Mouse (Mus musculus) urinary bladder, postnatal 25 days (tissue): ENCODE results near the gene Rspo1.
A peak's percentile ranks its signal among the peaks of the same experiment; 100 is the strongest.
"Not testable (repeated sequence)": the region's sequence is repeated elsewhere in the genome, so short reads cannot be mapped to it uniquely, and the experiment has no call there.

Experiments
- DNase-seq: peaks from one replicate; pipeline ENCODE4 v3.0.0; 2022; ENCODE audit warnings: low spot score

The Rspo1 gene

GRCm38 (mm10) chr4:124985671-124986602 lies at the start of gene Rspo1:
Gene Rspo1 (plus strand): TSS chr4:124986430.
- DNase-seq: peak; percentile 11

GRCm38 (mm10) chr4:124936613-124937471 lies 49.4 kb upstream of the Rspo1 start, which contains the start of gene 9930104L06Rik:
Gene 9930104L06Rik (plus strand): TSS chr4:124937048.
- peak; percentile 83 for DNase-seq

GRCm38 (mm10) chr4:124939211-124939610 lies 47.0 kb upstream of the Rspo1 start, which contains the start of gene Cdca8:
Gene Cdca8 (minus strand): TSS chr4:124939311.
- DNase-seq: not testable (repeated sequence)

GRCm38 (mm10) chr4:124943022-124943421 lies 43.2 kb upstream of the Rspo1 start:
- peak; percentile 81 for DNase-seq

DNA sequence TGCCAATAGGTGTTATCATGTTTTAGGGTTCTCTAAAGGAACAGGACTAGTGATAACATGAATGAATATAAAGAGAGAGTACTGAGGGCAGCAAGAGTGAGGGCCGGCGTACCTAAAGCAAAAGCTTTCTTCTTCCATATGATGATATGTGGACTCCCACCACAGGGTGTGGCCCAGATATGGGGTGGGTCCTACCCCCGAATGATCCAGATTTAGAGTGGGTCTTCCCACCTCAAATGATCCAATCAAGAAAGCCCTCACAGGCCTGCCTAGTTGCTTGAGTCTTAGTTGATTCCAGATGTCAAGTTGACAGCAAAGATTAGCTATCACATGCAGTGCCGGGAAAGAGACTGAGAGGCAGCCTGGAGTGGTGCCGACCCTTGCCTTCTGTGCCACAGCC lies 42.4 kb upstream of the Rspo1 start:
- no peak for DNase-seq

- no peak for DNase-seq
Measured at GRCm38 (mm10) chr4:124944961-124945360, 41.3 kb upstream of the Rspo1 start.

DNA sequence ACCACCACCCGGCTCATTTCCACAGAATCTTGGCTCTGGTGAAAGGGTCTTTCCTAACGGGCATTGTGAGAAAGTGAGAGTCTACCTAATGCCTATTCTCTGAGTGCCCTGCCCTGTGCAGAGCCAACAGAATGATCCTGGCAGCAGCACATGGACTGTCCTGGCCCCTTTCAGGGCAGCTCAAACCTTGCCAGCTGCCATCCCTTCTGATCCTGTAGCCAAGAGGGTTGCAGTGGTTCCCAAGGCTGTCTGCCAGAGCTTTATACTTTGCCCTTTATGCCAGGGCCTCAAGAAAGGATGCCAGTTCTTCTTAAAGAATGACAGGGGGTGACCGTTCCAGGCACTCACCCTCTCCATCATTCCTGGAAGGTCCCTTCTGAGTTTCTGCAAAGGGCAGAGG lies 36.7 kb upstream of the Rspo1 start:
- no peak for DNase-seq

DNA sequence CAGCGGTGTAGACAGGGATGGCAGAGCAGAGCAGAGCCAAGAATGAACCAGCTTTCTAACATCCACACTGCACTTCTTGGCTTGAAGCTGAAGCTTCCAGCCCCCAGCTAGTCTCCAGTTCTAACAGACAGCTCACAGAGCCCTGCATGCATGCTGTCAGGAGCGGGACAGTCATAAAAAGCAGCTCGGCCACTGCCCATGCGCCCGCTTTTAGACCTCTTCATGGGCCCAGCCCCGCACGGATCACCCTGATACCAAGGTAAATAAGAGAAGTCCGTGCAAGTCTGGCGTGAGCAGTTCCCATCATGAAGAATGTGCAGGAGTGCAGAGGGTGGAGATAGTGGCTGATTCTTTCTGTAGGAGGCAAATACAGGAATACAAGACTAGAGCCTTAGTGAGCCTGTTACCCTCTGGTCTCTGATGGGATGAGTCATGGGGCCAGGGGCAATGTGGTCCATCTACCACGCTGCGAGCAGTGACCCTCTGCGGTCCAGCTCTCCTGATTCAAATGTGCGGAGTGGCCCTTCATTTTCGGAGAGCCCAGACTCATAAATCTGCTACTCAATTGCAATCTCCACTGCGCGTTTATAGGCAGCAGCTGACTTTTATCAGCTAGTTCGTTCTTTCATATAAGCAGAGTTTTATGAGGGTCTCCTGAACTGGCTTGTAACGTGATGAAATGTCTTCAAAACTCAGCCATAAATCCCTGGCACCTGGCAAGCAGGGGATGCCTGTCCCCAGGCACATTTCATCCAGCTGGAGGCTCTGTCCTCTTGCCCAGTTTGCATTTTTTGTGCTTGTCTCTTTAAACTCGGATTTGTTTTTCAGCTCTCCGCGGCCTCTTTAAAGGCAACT lies 35.8 kb upstream of the Rspo1 start:
- no peak for DNase-seq

DNA sequence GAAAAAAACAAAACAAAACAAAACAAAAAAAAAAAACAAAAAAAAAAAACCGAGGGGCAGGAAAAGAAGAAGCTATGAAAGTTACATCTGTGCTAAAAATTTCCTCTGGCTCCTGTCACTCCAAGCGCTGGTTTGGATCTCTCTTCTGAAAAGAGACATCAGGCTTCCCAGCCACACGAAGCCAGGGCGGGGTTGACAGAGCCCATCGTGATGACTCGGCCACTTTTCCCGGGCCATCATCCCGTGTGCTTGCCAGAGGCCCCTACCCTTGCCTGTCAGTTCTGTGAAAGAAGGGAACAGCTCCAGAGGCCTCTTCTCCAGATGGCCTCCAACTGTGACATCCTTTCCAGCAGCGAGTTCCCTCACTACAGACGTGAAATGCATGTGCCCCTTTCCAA lies 35.2 kb upstream of the Rspo1 start:
- DNase-seq: no peak

DNA sequence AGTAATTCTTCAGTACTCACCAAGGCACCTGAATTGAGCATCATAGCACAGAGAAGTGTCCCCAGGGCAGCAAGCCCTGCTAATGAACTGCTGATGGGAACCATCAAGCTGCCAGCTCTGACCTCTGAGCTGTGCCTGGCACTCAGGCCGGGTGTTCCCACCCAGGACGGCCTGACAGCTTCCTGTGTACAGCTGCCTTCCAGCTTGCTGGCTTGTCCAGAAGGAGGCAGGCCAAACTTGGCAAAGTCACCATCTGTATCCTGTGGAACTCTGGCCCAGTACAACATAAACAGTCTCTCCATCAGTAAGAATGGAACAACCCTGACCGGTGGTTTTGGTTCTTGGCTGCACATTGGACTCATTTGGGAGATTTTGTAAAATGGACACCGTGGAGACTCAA lies 32.7 kb upstream of the Rspo1 start:
- DNase-seq: no peak

DNA sequence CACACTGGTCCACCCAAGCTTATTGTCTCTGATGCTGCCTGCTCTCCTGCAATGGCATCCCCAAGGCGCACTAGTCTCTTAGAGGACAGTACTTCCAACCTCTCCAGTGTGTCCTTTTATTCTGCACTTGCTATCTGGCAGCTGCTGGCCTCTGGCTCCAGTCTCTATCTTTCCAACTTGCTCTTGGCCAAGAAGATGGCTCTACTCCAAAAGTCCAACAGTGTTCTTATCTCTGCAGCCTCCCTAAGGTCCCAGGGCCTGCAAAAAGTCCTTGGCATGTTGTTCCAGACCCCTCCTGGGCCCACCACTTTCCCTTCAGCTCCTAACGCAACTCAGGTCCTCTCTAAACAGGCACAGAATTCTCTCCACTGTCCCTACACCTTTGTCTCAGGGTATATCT lies 28.9 kb upstream of the Rspo1 start:
- DNase-seq: no peak

- DNase-seq: no peak
Measured at GRCm38 (mm10) chr4:124959062-124959461, 27.2 kb upstream of the Rspo1 start.

DNA sequence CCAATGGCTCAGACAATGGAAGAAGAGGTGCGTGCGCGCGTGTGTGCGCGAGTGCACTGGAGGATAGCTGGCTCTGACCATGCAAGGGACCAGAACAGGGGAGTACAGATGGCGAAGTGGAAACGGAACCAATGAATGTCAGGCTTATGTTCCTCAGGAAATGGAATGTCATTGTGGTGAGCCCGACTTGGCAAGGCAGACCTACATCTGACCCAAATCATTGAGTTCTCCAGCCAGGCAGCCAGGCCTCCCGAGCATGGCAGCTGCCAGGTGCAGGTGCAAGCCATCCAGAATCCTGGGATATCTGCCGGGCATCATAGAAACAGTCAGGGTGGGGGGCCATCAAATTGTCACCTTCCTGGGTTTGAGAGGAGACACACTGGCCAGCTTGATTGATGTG lies 25.3 kb upstream of the Rspo1 start:
- no peak for DNase-seq

DNA sequence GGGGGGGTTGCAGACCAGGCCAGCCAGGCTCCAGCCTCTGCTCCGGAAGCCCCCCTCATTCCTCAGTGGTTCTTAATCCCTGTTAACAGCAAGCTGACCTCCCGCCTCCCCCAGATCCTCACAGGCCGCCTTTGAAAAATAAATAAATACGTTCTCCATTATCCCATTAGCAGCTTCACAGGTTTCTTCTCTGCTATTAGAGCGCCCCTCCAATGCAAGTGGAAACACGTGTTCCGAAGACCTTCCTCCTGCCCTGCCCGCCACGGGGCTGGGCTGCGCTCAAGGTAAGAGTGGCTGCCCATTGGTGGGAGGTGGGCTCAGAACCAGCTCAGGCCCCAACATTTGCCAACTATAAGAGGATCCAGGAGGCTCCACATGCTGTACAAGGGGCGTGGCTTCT lies 23.7 kb upstream of the Rspo1 start:
- DNase-seq: no peak

DNA sequence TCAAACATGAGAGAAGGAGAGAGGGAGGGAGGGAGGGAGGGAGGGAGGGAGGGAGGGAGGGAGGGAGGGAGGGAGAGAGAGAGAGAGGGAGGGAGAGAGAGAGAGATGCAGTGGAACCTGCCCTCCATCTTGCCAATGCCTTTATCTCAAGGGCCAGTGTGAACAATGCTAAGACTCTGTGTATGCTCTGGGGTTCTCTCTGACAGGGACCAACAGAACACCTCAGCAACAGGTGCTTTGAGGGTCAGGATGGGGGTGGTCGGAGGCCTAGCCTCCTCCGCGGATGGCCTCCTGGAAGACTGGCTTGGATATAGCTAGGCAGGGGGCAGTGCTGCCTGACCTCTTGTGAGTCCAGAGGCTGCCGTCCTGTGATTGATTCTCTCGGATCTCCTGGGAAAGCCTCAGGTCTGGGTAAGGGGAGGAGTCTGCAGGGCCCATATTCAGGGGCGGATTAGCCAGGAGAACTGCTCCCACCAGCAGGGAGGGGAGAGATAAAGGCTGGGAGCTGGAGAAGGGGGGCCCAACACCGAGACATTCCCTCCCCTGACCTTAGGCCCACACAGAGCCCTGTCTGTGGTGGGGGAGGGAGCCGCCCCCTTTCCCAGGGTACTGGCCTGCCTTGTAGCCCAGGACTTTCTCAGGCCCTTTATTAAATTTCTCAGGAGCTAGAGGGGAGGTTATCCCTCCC lies 21.2 kb upstream of the Rspo1 start:
- DNase-seq: no peak

GRCm38 (mm10) chr4:124968711-124969110 lies 17.5 kb upstream of the Rspo1 start:
- no peak for DNase-seq

DNA sequence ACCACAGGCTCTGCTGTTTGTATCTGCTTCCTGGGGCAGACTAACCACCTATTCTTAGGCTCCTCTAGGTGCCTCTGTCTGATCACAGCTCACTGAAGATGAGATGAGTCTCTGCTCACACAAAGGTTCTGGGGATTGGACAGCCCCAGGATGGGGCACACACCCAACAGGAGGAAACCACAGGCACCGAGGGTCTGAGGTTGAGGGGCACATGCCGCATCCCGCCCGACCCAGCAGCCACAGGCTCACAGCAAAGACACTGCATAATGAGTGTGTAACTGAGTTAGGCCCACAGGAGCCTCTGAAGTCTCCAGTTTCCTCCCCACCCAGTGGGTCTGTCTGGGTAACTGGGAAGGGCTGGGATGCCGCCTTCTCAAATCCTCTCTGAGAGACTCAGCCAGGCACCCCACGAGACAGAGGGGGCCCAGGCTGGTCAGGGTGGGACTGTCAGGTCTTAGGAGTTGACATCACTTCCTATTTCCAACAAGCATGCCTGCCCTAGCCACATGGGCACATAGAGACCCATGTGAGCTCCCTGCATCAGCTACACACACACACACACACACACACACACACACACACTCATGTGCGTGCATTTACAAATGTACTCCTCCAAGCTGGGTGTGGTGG lies 16.9 kb upstream of the Rspo1 start:
- no peak for DNase-seq

GRCm38 (mm10) chr4:124970194-124970593 lies 16.0 kb upstream of the Rspo1 start:
- no peak for DNase-seq

- DNase-seq: no peak
Measured at GRCm38 (mm10) chr4:124970677-124971076, 15.6 kb upstream of the Rspo1 start.

DNA sequence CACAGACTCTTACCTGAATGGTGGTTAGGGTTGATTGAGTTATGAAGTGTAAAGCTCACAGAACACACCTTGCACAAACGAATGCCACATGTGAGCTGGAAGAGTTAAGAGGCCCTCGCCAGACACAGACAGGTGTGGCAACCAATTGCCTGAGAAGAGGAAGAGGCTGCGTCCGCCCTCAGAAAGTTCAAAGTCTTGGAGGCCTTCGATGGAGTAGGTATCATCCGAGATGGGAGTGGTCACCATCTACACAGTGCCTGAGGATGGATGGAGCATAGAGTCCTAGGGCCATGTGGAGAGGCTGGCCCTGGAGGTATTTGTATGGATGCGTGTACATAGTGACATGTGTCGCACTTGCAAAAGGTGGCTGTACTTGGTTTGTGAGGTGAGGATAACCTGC lies 15.1 kb upstream of the Rspo1 start:
- DNase-seq: no peak

DNA sequence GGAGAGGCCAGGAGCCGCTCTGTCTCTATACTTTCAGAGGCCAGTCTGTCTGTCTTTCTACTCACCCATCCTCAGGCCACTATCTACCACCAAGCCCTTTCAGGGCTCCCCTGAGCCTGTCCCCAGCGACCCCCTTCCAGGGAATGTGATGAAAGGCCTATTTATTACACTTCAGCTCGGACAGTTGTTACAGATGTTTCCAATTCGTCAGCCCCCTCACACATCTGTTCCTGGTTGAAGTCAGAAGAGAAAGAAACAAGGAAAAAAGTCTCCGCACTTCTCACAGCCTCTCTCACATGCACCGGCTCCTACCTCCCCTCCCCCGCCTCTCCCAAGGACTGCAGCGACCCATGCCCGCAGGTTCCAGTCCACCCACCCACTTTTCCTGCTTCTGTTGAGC lies 13.9 kb upstream of the Rspo1 start:
- no peak for DNase-seq
